Mouse (Mus musculus): ENCODE results near the gene Srd5a1. TPM values are rescaled to one million over a fixed set of nuclear protein-coding genes. Genes with fewer than 3 reads are reported as not detected.
"Not testable (repeated sequence)": the region's sequence is repeated elsewhere in the genome, so short reads cannot be mapped to it uniquely, and the experiment has no call there.

The Srd5a1 gene
- polyA plus RNA-seq, 1 experiment = 14.9 TPM

DNA sequence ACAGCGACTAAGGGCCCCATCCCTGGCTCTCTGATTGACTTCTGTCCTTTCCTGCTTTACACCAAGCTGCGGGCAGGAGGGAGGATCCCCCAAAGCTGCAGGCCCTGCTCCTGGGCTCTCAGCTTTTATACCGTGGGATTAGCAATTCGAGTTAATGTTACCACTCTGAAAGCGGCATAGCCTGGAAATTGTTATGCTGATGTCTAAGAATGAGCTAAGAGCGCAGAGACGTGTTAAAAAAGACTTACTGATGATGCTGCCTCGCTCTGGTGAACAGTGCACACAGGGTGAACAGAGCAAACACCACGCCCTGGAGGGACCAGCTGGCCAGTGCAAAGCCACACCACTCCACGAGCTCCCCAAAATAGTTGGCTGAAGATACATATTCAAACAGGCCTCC is 24.9 kb downstream of the Srd5a1 start:
- H3K4me1 ChIP-seq (ENCODE audit: control insufficient read depth, insufficient read depth, low read length) = no peaks in the 10 kb centered on the region
- WGBS = 74% methylated on average over 10 of the region's 10 CpGs
- DNase-seq = no peak

DNA sequence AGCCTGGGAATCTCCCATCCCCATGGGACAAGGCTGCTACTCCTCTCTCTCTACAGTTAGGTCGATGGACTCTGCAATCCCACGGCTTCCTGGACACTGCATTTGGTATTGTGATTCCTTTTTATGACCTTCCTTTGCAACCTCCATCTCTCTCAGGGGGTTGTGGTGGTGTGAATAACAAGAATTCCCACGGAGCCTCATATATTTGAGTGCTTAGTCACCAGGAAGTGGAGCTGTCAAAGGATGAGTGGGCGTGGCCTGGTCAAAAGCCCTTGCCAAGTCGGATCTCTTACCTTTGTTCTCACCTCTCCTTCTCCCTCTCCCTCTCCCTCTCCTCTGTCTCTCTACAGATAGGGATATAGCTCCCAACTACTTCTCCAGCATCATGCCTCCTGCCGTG is 25.4 kb downstream of the Srd5a1 start:
- H3K27ac ChIP-seq (ENCODE audit: insufficient read depth, low read length) = no peak overlapping the region
- no peaks in the 10 kb centered on the region for H3K27me3 ChIP-seq (ENCODE audit: control insufficient read depth, insufficient read depth, low read length)
- TF ChIP-seq POLR2A (IDR thresholded peaks at IDR 0.05; ENCODE audit: borderline replicate concordance, insufficient read depth, low read length) = no peak
- TF ChIP-seq CTCF (IDR thresholded peaks at IDR 0.05; ENCODE audit: borderline replicate concordance, insufficient read depth, low read depth, low read length) = no peak
- 61% methylated on average over 6 of the region's 6 CpGs for WGBS
- DNase-seq = no peak
- no peak overlapping the region for H3K4me3 ChIP-seq (replicated peaks; ENCODE audit: insufficient read depth, low read depth, low read length)
- H3K4me1 ChIP-seq (ENCODE audit: control insufficient read depth, insufficient read depth, low read length) = no peaks in the 10 kb centered on the region

More for the DNA sequence above, 24.9 kb downstream of the Srd5a1 start:
- H3K27ac ChIP-seq (ENCODE audit: insufficient read depth, low read length) = no peak overlapping the region
- H3K27me3 ChIP-seq (ENCODE audit: control insufficient read depth, insufficient read depth, low read length) = no peaks in the 10 kb centered on the region
- TF ChIP-seq POLR2A (IDR thresholded peaks at IDR 0.05; ENCODE audit: borderline replicate concordance, insufficient read depth, low read length) = no peak
- no peak for TF ChIP-seq CTCF (IDR thresholded peaks at IDR 0.05; ENCODE audit: borderline replicate concordance, insufficient read depth, low read depth, low read length)
- no peak overlapping the region for H3K4me3 ChIP-seq (replicated peaks; ENCODE audit: insufficient read depth, low read depth, low read length)

DNA sequence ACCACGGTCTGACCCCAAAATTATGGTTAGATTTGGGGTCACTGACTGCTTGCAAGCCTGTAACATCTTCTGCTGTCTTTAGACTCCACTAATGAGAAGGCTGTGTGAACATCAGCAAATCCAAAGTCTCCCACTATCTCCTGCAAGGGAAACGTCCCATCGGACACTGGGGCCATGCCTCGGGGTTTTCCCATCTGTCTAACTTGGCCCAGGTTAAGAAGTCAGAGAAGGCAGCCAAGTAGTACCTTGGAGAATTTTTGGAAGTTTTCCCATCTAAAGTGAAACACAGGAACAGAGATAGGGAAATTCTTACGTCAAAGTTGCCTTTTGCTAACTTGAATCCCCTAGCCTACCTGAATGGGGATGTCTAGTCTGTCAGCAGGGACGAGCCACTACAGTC is 27.7 kb downstream of the Srd5a1 start:
- DNase-seq = no peak
- Histone ChIP-seq H3K27ac (ENCODE audit: insufficient read depth, low read length) (no peak overlapping the region), H3K27me3 (ENCODE audit: control insufficient read depth, insufficient read depth, low read length) (no peaks in the 10 kb centered on the region), H3K4me1 (ENCODE audit: control insufficient read depth, insufficient read depth, low read length) (no peaks in the 10 kb centered on the region), H3K4me3 (replicated peaks; ENCODE audit: insufficient read depth, low read depth, low read length) (no peak overlapping the region)
- TF ChIP-seq CTCF (IDR thresholded peaks at IDR 0.05; ENCODE audit: borderline replicate concordance, insufficient read depth, low read depth, low read length) (no peak), POLR2A (IDR thresholded peaks at IDR 0.05; ENCODE audit: borderline replicate concordance, insufficient read depth, low read length) (no peak)
- WGBS = 41% methylated on average over 6 of the region's 6 CpGs

DNA sequence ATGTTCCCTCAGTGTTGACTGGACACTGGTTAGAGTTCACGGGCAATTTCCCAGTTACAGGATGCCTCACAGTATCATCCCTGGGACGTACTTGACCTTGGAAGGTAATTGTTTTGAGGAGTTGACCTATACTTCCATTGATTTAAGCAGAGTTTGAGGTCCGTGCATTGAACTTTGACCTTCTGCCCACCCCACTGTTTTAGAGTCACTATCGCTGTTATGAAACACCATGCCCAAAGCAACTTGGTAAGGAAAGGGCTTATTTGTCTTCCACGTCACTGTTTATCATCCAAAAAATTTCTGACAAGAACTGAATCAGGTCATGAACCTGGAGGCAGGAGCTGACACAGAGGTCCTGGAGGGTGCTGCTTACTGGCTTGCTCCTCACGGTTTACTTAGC is 28.8 kb downstream of the Srd5a1 start:
- no peak for DNase-seq
- H3K4me3 ChIP-seq (replicated peaks; ENCODE audit: insufficient read depth, low read depth, low read length) = no peak overlapping the region
- no peaks in the 10 kb centered on the region for H3K4me1 ChIP-seq (ENCODE audit: control insufficient read depth, insufficient read depth, low read length)
- WGBS = 97% methylated on average over 6 of the region's 6 CpGs
- no peak for TF ChIP-seq CTCF (IDR thresholded peaks at IDR 0.05; ENCODE audit: borderline replicate concordance, insufficient read depth, low read depth, low read length)
- H3K27me3 ChIP-seq (ENCODE audit: control insufficient read depth, insufficient read depth, low read length) = no peaks in the 10 kb centered on the region
- no peak overlapping the region for H3K27ac ChIP-seq (ENCODE audit: insufficient read depth, low read length)

DNA sequence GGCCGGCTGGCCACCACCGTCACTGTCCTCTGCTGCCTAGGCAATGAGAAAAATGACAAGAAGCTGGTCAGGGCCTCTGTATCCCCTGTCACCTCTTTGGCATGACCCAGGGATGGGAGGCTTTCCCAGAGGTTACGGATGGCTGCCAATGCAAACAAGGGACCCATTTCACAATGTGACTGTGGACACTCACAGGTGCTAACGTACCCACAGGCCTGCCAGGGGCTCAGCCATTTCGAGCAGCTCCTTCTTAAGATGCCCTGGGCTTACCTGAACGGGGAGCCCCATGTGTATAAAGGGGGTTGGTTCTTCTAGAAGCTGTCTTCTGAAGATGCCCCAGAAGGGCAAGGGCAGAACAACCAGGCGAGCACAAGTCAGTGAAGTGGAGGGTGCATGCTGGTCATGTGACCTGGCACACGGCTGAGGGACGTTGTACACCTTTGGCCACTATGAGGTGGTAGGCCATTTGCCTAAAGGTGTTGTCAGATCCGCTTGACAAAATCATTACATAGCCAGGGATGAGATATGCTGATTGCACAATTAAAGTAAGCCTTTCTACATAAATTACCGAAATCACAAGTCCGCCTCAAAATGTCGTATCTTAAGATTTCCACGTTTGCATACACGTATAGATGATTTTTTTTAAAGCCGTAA is 33.9 kb downstream of the Srd5a1 start:
- no peak for TF ChIP-seq POLR2A (IDR thresholded peaks at IDR 0.05; ENCODE audit: borderline replicate concordance, insufficient read depth, low read length)
- no peak for TF ChIP-seq CTCF (IDR thresholded peaks at IDR 0.05; ENCODE audit: borderline replicate concordance, insufficient read depth, low read depth, low read length)
- 89% methylated on average over 16 of the region's 16 CpGs for WGBS
- no peak overlapping the region for H3K27ac ChIP-seq (ENCODE audit: insufficient read depth, low read length)
- H3K27me3 ChIP-seq (ENCODE audit: control insufficient read depth, insufficient read depth, low read length) = no peaks in the 10 kb centered on the region
- H3K4me3 ChIP-seq (replicated peaks; ENCODE audit: insufficient read depth, low read depth, low read length) = no peak overlapping the region
- no peaks in the 10 kb centered on the region for H3K4me1 ChIP-seq (ENCODE audit: control insufficient read depth, insufficient read depth, low read length)
- DNase-seq = no peak

DNA sequence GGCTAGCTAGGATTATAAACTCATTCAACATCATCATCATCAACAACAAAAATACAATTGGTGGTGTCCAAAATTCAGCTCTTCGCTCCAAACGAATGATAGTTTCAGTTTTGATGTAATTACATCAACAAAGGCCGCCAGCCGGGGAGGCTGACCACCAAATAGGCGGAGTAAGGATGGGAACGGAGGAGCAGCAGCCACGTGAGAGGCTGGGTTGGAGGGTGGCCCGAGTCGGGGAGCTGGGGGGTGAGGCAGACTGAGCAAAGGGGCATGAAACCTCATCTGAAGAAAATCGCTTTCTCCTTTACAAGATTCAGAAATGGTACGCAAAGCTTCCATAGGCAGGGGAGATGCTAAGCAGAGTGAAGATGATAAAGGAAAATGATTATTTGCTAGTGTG is 34.6 kb downstream of the Srd5a1 start:
- no peak for TF ChIP-seq POLR2A (IDR thresholded peaks at IDR 0.05; ENCODE audit: borderline replicate concordance, insufficient read depth, low read length)
- no peak for TF ChIP-seq CTCF (IDR thresholded peaks at IDR 0.05; ENCODE audit: borderline replicate concordance, insufficient read depth, low read depth, low read length)
- no peak overlapping the region for H3K27ac ChIP-seq (ENCODE audit: insufficient read depth, low read length)
- H3K27me3 ChIP-seq (ENCODE audit: control insufficient read depth, insufficient read depth, low read length) = no peaks in the 10 kb centered on the region
- peak; percentile 32 to 36 for DNase-seq
- H3K4me1 ChIP-seq (ENCODE audit: control insufficient read depth, insufficient read depth, low read length) = no peaks in the 10 kb centered on the region
- H3K4me3 ChIP-seq (replicated peaks; ENCODE audit: insufficient read depth, low read depth, low read length) = no peak overlapping the region
- 60% methylated on average over 11 of the region's 11 CpGs for WGBS

DNA sequence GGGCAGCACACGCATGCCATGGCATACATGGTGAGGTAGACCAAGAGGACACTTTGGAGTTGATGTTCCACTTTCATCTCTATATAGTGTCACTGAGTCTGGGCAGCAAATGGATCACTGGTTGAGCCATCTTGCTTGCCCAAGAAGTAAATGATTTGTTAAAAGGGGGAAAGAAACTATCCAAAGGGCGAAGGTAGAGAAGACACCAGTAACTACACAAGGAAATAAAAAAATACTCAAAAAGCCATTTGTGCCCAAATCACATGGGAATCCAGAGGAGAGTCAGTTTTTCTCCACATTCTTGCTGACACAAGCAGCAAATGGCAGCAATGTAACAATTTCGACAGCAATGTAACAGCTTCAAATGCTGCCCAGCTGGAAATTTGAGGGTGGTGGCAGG is 38.6 kb downstream of the Srd5a1 start:
- TF ChIP-seq POLR2A (IDR thresholded peaks at IDR 0.05; ENCODE audit: borderline replicate concordance, insufficient read depth, low read length) (no peak), CTCF (IDR thresholded peaks at IDR 0.05; ENCODE audit: borderline replicate concordance, insufficient read depth, low read depth, low read length) (no peak)
- DNase-seq = no peak
- WGBS = 93% methylated on average over 3 of the region's 3 CpGs
- Histone ChIP-seq H3K4me3 (replicated peaks; ENCODE audit: insufficient read depth, low read depth, low read length) (no peak overlapping the region), H3K27me3 (ENCODE audit: control insufficient read depth, insufficient read depth, low read length) (no peaks in the 10 kb centered on the region), H3K4me1 (ENCODE audit: control insufficient read depth, insufficient read depth, low read length) (no peaks in the 10 kb centered on the region), H3K27ac (ENCODE audit: insufficient read depth, low read length) (no peak overlapping the region)

DNA sequence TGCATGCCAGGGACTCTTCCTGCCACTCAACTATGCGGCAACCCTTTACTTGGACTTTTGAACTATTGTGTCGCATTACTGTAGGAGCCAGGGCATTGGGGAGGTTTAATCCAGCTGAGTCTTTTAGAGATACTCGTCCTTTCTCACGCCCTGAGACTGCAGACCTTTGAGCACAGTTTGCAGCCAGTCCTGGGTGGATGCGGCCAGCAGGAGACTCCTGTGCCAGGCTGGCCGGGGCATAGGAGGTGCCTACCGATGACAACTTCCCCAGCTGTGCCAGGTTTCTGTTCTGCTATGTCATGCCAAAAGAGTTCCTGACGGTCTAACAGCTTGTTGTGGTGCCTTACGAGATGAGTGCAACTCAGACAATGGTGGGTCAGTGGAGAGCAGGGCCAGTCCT is 42.0 kb downstream of the Srd5a1 start:
- Histone ChIP-seq H3K27ac (ENCODE audit: insufficient read depth, low read length) (no peak overlapping the region), H3K27me3 (ENCODE audit: control insufficient read depth, insufficient read depth, low read length) (no peaks in the 10 kb centered on the region), H3K4me1 (ENCODE audit: control insufficient read depth, insufficient read depth, low read length) (no peaks in the 10 kb centered on the region), H3K4me3 (replicated peaks; ENCODE audit: insufficient read depth, low read depth, low read length) (no peak overlapping the region)
- TF ChIP-seq CTCF (IDR thresholded peaks at IDR 0.05; ENCODE audit: borderline replicate concordance, insufficient read depth, low read depth, low read length) (no peak), POLR2A (IDR thresholded peaks at IDR 0.05; ENCODE audit: borderline replicate concordance, insufficient read depth, low read length) (no peak)
- no peak for DNase-seq
- 49% methylated on average over 9 of the region's 9 CpGs for WGBS

DNA sequence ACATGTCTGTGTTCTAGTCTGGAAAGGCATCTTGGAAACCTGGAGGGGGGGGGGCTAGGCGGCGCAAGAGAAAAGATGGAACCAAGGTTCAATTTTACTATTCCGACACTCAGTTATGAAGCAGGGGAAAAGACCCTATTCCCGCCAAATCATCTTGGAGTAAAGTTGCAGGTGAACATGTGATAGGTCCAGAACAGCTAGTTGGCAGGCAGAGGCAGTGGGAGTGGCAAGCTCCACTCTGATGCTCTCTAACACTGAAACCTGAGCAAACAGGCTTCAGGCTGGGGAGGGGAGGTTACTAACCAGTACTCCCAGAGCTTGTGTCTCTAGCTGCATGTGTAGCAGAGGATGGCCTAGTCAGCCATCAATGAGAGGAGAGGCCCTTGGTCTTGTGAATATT is 45.8 kb downstream of the Srd5a1 start:
- DNase-seq; H3K4me1 ChIP-seq (ENCODE audit: control insufficient read depth, insufficient read depth, low read length); H3K27ac ChIP-seq (ENCODE audit: insufficient read depth, low read length); H3K4me3 ChIP-seq (replicated peaks; ENCODE audit: insufficient read depth, low read depth, low read length); H3K27me3 ChIP-seq (ENCODE audit: control insufficient read depth, insufficient read depth, low read length): not testable (repeated sequence)
- 94% methylated on average over 4 of the region's 4 CpGs for WGBS
